Mouse (Mus musculus): ENCODE data around the gene Gm45783.
"Not testable (repeated sequence)": the region's sequence is repeated elsewhere in the genome, so short reads cannot be mapped to it uniquely, and the experiment has no call there.

Gm45783 gene

DNA sequence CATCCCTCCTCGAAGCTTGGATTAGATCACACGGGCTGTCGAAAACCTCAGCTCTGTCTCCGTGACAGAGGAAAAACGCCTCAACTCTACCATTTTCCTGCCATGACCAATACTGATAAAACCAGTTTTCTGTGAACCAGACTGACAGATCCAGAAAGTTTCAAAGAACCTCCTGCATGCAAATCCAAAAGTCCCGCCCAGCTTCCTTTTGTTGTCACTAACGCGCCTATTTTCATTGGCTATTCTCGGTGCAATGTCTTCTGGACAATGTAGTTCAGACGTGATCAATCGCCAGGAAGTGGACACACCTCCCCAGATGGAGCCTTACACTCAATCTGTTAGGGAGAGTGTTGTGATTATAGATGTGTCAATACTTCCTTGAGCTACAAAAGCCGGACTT, at the start of gene Gm45783:
Gene Gm45783, minus strand, starts transcription at position 143 of the 400 bp plus-strand sequence.
- DNase-seq (ENCODE audit: extremely low spot score, low spot score), result not testable (repeated sequence)

- not testable (repeated sequence) for DNase-seq (ENCODE audit: extremely low spot score, low spot score)
These were observed 25.2 kb upstream of the Gm45783 start, which contains the start of gene Vmn2r31 for GRCm38 (mm10) chr7:7399603-7400002. Gene Vmn2r31, minus strand, starts transcription at chr7:7399703.

- DNase-seq (ENCODE audit: extremely low spot score, low spot score), result not testable (repeated sequence)
These were observed 36.9 kb downstream of the Gm45783 start, which contains the start of gene Vmn2r30 for GRCm38 (mm10) chr7:7337509-7337908. Gene Vmn2r30, minus strand, starts transcription at chr7:7337609.

DNA sequence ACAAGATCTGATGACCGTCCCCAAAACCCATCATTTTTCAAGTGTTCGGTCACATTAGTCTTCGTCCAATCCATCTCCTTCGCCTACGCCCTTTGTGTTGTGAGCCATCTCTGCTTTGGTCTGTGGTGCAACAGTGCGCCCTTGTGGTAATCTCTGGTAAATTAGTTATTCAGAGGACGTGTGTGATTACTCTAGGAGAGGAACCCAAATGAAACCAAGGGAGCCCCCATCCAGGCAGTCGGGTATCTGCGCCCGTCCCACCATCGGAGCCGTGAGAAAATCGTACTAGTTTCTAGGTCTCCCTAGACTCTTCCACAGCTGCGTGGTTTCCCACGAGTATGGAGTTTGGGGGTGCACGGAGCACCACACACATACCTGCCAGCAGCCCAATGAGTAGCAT, 78.8 kb downstream of the Gm45783 start:
- DNase-seq (ENCODE audit: extremely low spot score, low spot score), result no peak

All from neural tube, embryonic 10.5 days (tissue).